Mouse (Mus musculus) stomach, postnatal 0 days (tissue): ENCODE data around the gene Megf11.

Source experiments
- CTCF ChIP-seq: IDR thresholded peaks from 2 replicates; pipeline ENCODE4 v1.5.1; 2016; ENCODE audit warnings: antibody characterized with exemption, low read depth, mild to moderate bottlenecking, moderate library complexity
- EP300 ChIP-seq: optimal IDR thresholded peaks from 2 replicates; pipeline ENCODE3; 2016; ENCODE audit warnings: antibody characterized with exemption

- TF ChIP-seq CTCF (no peak), EP300 (no peak)
These were observed 266.7 kb downstream of the Megf11 start for GRCm38 (mm10) chr9:64652138-64652537.
